11 mouse cellular contexts compared by ENCODE assay signal in the genomic region with DNA sequence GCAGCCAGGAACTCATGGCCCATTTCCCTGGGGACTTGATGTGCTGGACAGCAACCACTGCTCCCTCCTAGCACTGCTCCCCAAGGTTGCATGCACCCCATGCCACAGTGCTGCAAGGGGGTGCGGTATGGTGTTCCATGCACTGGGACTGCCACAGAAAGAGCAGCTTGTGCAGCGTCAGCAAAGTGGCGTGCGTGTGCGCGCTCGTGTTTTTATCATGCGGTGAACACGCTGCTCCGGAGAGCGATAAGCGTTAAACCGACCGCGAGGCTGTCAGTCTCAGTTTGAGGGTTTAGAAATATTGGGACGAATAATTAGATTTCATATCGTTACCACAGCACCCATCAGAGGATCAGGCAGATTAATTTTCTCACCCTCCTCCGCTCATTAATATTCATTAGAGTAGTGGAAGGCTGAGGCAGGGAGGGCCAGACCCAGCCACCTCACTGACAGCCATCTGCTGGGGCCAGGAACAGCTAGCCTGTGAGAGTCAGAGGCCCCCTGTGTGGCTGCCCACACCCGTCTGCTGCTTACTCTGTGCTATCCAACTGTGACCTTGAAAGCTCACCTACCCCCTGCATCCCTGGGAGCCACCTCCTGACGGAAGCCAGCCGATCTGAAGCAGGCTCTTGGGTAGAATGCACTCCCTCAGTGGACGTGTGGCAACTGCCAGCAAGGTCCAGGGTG. TPM values are rescaled to one million over a fixed set of nuclear protein-coding genes. Genes with fewer than 3 reads are reported as not detected.
A peak's percentile ranks its signal among the peaks of the same experiment; 100 is the strongest.
DNase-seq lines count a peak whose midpoint lies in the region; ATAC-seq and TF ChIP-seq lines count a peak whose summit lies in the region.
"Had no signal": no experiment of that assay in that cellular context is flagged by ENCODE, and none has a peak within 500 bp of the region (broad histone marks: within the 10 kb centered on the region; RNA-seq: fewer than 3 reads in every experiment).

No protein-coding gene starts in this region.

- no peak overlapping the region for H3K9ac ChIP-seq in forebrain, embryonic 11.5 days (ENCODE audit: low read length)
- H3K9ac ChIP-seq in hindbrain, embryonic 16.5 days (ENCODE audit: low read depth, low read length): no peak overlapping the region
- H3K9ac ChIP-seq: embryonic facial prominence, embryonic 13.5 days had no signal

- peaks cover 54% of the 10 kb centered on the region for H3K27me3 ChIP-seq in forebrain, embryonic 10.5 days (ENCODE audit: poor library complexity, severe bottlenecking)
- H3K27me3 ChIP-seq in forebrain, embryonic 11.5 days (ENCODE audit: control insufficient read depth, insufficient read depth, low read length): peaks cover 4% of the 10 kb centered on the region
- peaks cover 10% of the 10 kb centered on the region; the same call in 1 of the 2 replicates for H3K27me3 ChIP-seq in G1E (ENCODE audit: insufficient read depth, low read length)
- H3K27me3 ChIP-seq in hindbrain, embryonic 16.5 days (replicated peaks; ENCODE audit: control insufficient read depth, insufficient read depth, low read length): peaks cover 7% of the 10 kb centered on the region
- H3K27me3 ChIP-seq in midbrain, embryonic 10.5 days (ENCODE audit: low read depth, poor library complexity, severe bottlenecking): peaks cover 65% of the 10 kb centered on the region

- no peak overlapping the region for H3K4me3 ChIP-seq in forebrain, embryonic 10.5 days
- H3K4me3 ChIP-seq in forebrain, embryonic 11.5 days (ENCODE audit: low read depth, low read length): no peak overlapping the region
- H3K4me3 ChIP-seq in G1E (ENCODE audit: low read depth, low read length): peak overlapping the region; percentile 61; the same call in 1 of the 2 replicates
- H3K4me3 ChIP-seq in hindbrain, embryonic 16.5 days (ENCODE audit: low read length): no peak overlapping the region
- H3K4me3 ChIP-seq in midbrain, embryonic 10.5 days: no peak overlapping the region
- H3K4me3 ChIP-seq: embryonic facial prominence, embryonic 13.5 days; left cerebral cortex, adult 2 months had no signal

- H3K9me3 ChIP-seq in forebrain, embryonic 10.5 days: no peaks in the 10 kb centered on the region
- H3K9me3 ChIP-seq in forebrain, embryonic 11.5 days (ENCODE audit: control insufficient read depth, low read length): no peaks in the 10 kb centered on the region
- H3K9me3 ChIP-seq in G1E (replicated peaks): peaks cover 13% of the 10 kb centered on the region
- no peaks in the 10 kb centered on the region for H3K9me3 ChIP-seq in hindbrain, embryonic 16.5 days (ENCODE audit: control insufficient read depth, low read length)
- H3K9me3 ChIP-seq in midbrain, embryonic 10.5 days (replicated peaks): no peaks in the 10 kb centered on the region
- H3K9me3 ChIP-seq: embryonic facial prominence, embryonic 13.5 days had no signal

- no peak for DNase-seq in forebrain, embryonic 10.5 days (ENCODE audit: extremely low spot score, low spot score)
- DNase-seq in forebrain, embryonic 11.5 days (ENCODE audit: low spot score): no peak
- DNase-seq in G1E (ENCODE audit: low spot score): no peak
- no peak for DNase-seq in midbrain, embryonic 10.5 days (ENCODE audit: low spot score)
- no peak for DNase-seq in right cerebral cortex, adult 2 months (ENCODE audit: low spot score in 2 of 2)
- no peak for DNase-seq in right cerebral cortex, postnatal 25 days
- DNase-seq in Muller cell, postnatal 12 days (ENCODE audit: inconsistent ontology term): no peak

- peak overlapping the region; percentile 15; the same call in 1 of the 2 replicates for H3K27ac ChIP-seq in forebrain, embryonic 10.5 days
- no peak overlapping the region for H3K27ac ChIP-seq in forebrain, embryonic 11.5 days (ENCODE audit: low read depth, low read length)
- no peak overlapping the region for H3K27ac ChIP-seq in hindbrain, embryonic 16.5 days (ENCODE audit: low read depth, low read length)
- peak overlapping the region; percentile 55; the same call in 1 of the 2 replicates for H3K27ac ChIP-seq in midbrain, embryonic 10.5 days (replicated peaks)
- H3K27ac ChIP-seq: embryonic facial prominence, embryonic 13.5 days had no signal

- no peak for ATAC-seq in forebrain, embryonic 11.5 days (replicated peaks; ENCODE audit: low FRiP score)
- no peak for ATAC-seq in G1E (ENCODE audit: extremely low read depth, insufficient number of reproducible peaks, low FRiP score, poor library complexity, severe bottlenecking)
- peak; percentile 32 for ATAC-seq in hindbrain, embryonic 16.5 days

- H3K36me3 ChIP-seq in forebrain, embryonic 10.5 days (replicated peaks): peaks cover 2% of the 10 kb centered on the region; the same call in 1 of the 2 replicates
- H3K36me3 ChIP-seq in forebrain, embryonic 11.5 days (ENCODE audit: control insufficient read depth, insufficient read depth, low read length): no peaks in the 10 kb centered on the region
- peaks cover 98% of the 10 kb centered on the region for H3K36me3 ChIP-seq in G1E (replicated peaks)
- no peaks in the 10 kb centered on the region for H3K36me3 ChIP-seq in hindbrain, embryonic 16.5 days (ENCODE audit: control insufficient read depth, insufficient read depth, low read length)
- no peaks in the 10 kb centered on the region for H3K36me3 ChIP-seq in midbrain, embryonic 10.5 days

- 81% methylated on average over 22 of the region's 22 CpGs for WGBS in forebrain, embryonic 10.5 days
- 71% methylated on average over 22 of the region's 22 CpGs for WGBS in forebrain, embryonic 11.5 days
- WGBS in hindbrain, embryonic 16.5 days: 53% methylated on average over 22 of the region's 22 CpGs
- 80% methylated on average over 22 of the region's 22 CpGs for WGBS in midbrain, embryonic 10.5 days

- peaks cover 50% of the 10 kb centered on the region for H3K4me1 ChIP-seq in forebrain, embryonic 10.5 days
- H3K4me1 ChIP-seq in forebrain, embryonic 11.5 days (replicated peaks; ENCODE audit: control insufficient read depth, insufficient read depth, low read length): peaks cover 8% of the 10 kb centered on the region; the same call in 1 of the 2 replicates
- H3K4me1 ChIP-seq in G1E (ENCODE audit: insufficient read depth, low read depth, low read length): peaks cover 88% of the 10 kb centered on the region
- peaks cover 10% of the 10 kb centered on the region for H3K4me1 ChIP-seq in hindbrain, embryonic 16.5 days (ENCODE audit: control insufficient read depth, insufficient read depth, low read depth, low read length)
- H3K4me1 ChIP-seq in midbrain, embryonic 10.5 days: peaks cover 35% of the 10 kb centered on the region

- no peak for TF ChIP-seq CTCF in G1E (IDR thresholded peaks at IDR 0.05; ENCODE audit: low read depth, low read length)

- no peak overlapping the region for H3K4me2 ChIP-seq in forebrain, embryonic 11.5 days (ENCODE audit: low read depth, low read length, severe bottlenecking)
- H3K4me2 ChIP-seq in hindbrain, embryonic 16.5 days (ENCODE audit: low read length): no peak overlapping the region
- H3K4me2 ChIP-seq: embryonic facial prominence, embryonic 13.5 days had no signal

RNA-seq across cellular contexts. Expression of a gene that starts 30.9 kb away (rescaled TPM):
- not detected in 2 replicates for polyA plus RNA-seq in forebrain, embryonic 10.5 days (2016; fragmentation: Nextera tagmentation; extraction: Ambion mirVana)
- not detected in 2 replicates for polyA plus RNA-seq in forebrain, embryonic 11.5 days (2014; fragmentation: Nextera tagmentation; extraction: Ambion mirVana)
- total RNA-seq in G1E (2014; fragmentation: Nextera tagmentation) (not detected in 2 replicates), G1E (2017) (not detected in 2 replicates)
- not detected in 2 replicates for polyA plus RNA-seq in G1E (2012)
- polyA plus RNA-seq in hindbrain, embryonic 16.5 days (2015; fragmentation: Nextera tagmentation; extraction: Ambion mirVana): 0.39 and 0.60 TPM in 2 replicates
- not detected in 2 replicates for polyA plus RNA-seq in midbrain, embryonic 10.5 days (2016; fragmentation: Nextera tagmentation; extraction: Ambion mirVana)
- total RNA-seq: hematopoietic stem cell, adult 5-6 weeks had no signal

RNA-seq across cellular contexts. Expression of a gene that starts 46.7 kb away (rescaled TPM):
- polyA plus RNA-seq in forebrain, embryonic 10.5 days (2016; fragmentation: Nextera tagmentation; extraction: Ambion mirVana): 73.2 and 81.1 TPM in 2 replicates
- polyA plus RNA-seq in forebrain, embryonic 11.5 days (2014; fragmentation: Nextera tagmentation; extraction: Ambion mirVana): 54.8 and 57.4 TPM in 2 replicates
- total RNA-seq in G1E (2014; fragmentation: Nextera tagmentation) (40.3 and 45.8 TPM in 2 replicates), G1E (2017) (52.7 and 58.4 TPM in 2 replicates)
- polyA plus RNA-seq in G1E (2012): 134 and 143 TPM in 2 replicates
- 28.8 and 31.8 TPM in 2 replicates for polyA plus RNA-seq in hindbrain, embryonic 16.5 days (2015; fragmentation: Nextera tagmentation; extraction: Ambion mirVana)
- polyA plus RNA-seq in midbrain, embryonic 10.5 days (2016; fragmentation: Nextera tagmentation; extraction: Ambion mirVana): 75.7 and 79.4 TPM in 2 replicates

RNA-seq across cellular contexts. Expression of a gene that starts 47.8 kb away (rescaled TPM):
- polyA plus RNA-seq in forebrain, embryonic 10.5 days (2016; fragmentation: Nextera tagmentation; extraction: Ambion mirVana): 0.82 and 0.88 TPM in 2 replicates
- polyA plus RNA-seq in forebrain, embryonic 11.5 days (2014; fragmentation: Nextera tagmentation; extraction: Ambion mirVana): 1.4 and 2.1 TPM in 2 replicates
- total RNA-seq in G1E (2014; fragmentation: Nextera tagmentation) (254 and 292 TPM in 2 replicates), G1E (2017) (53.1 and 54.4 TPM in 2 replicates)
- 1,150 and 1,251 TPM in 2 replicates for polyA plus RNA-seq in G1E (2012)
- polyA plus RNA-seq in hindbrain, embryonic 16.5 days (2015; fragmentation: Nextera tagmentation; extraction: Ambion mirVana): 0.75 and 1.2 TPM in 2 replicates
- 1.3 and 1.5 TPM in 2 replicates for polyA plus RNA-seq in midbrain, embryonic 10.5 days (2016; fragmentation: Nextera tagmentation; extraction: Ambion mirVana)

Comparison
In these comparisons a context has a peak if more than half of its experiments do, and no peak if none do; other contexts are left out.
1. H3K27ac ChIP-seq: peak in forebrain, embryonic 10.5 days (single experiment) and midbrain, embryonic 10.5 days (single experiment); none in forebrain, embryonic 11.5 days (single experiment) and hindbrain, embryonic 16.5 days (single experiment).
2. RNA of a gene that starts 47.8 kb away (polyA plus RNA-seq): 1,150 to 1,251 TPM in G1E; 1.3 to 1.5 TPM in midbrain, embryonic 10.5 days, 1.4 to 2.1 TPM in forebrain, embryonic 11.5 days, 0.82 to 0.88 TPM in forebrain, embryonic 10.5 days and 0.75 to 1.2 TPM in hindbrain, embryonic 16.5 days; every median in the first group is over 100 times any median in the second.